Mouse (Mus musculus): ENCODE results near the gene Mttp. TPM values are rescaled to one million over a fixed set of nuclear protein-coding genes. Genes with fewer than 3 reads are reported as not detected.

Mttp gene
- total RNA-seq, 2 experiments from 2014 or later: 6.8 to 7.1 TPM

DNA sequence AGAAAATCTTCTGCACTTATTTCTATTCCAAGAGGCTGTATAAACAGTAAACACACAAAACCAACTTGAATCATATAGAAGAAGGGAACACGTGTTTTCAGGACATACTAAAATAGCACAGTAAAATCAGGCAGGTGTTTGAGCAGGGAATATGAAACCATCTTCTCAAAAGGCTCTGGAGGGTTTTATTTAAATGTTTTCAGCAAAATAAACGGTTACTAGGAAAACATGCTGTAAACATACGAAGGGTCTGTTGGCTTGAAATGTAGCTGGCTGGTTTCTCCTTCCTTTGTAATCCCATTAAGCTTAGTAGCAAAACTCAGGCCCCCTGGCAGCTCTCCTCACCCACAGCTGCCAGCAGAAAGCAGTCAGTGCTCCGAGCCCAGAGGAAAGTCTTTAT is 86.5 kb downstream of the Mttp start:
- no peak for DNase-seq (ENCODE audit: low spot score in 2 of 2)

DNA sequence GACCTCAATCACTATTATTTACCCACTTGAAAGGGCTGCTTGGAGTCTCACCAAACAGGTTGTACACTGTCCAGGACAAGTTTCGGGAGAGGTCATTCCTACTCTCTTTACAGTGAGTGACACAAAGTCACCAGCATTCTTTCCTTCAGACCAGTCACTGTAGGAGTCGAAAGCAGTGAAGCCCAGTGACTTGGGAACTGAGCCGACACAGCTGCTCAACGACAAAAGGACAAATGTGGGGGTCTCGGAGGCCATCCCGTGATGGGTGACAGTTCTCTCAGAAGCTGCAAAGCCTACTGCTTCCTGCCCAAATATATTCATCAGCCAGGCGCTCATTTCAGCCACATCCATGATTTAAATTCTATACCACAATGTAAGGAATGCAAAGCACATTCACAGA is 87.8 kb downstream of the Mttp start:
- no peak for DNase-seq (ENCODE audit: low spot score in 2 of 2)

DNA sequence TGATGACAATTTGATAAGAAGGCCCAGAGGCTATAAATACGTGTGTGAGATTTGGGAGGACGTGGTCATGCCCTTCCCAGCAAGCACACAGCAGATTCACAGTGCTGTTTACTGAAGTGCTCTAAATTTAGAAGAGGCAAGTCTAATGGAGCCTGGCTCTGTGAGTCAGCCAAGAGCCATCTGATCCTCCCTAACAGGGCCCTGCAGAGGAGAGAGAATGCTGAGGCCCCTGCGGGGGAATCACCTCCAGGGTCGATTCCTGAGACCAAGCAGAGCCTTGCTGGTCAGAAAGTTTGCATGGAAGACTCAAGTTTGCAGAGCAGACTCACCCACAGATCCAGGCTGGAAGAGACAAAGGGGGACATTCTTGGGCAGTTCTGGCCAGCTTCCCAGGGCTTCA is 90.8 kb downstream of the Mttp start:
- no peak for DNase-seq (ENCODE audit: low spot score in 2 of 2)

GRCm38 (mm10) chr3:138051431-138051830 is 93.3 kb downstream of the Mttp start:
- DNase-seq (ENCODE audit: low spot score in 2 of 2): no peak

GRCm38 (mm10) chr3:138050772-138051171 is 94.0 kb downstream of the Mttp start:
- no peak for DNase-seq (ENCODE audit: low spot score in 2 of 2)

GRCm38 (mm10) chr3:138049555-138049954 is 95.2 kb downstream of the Mttp start:
- no peak for DNase-seq (ENCODE audit: low spot score in 2 of 2)

DNA sequence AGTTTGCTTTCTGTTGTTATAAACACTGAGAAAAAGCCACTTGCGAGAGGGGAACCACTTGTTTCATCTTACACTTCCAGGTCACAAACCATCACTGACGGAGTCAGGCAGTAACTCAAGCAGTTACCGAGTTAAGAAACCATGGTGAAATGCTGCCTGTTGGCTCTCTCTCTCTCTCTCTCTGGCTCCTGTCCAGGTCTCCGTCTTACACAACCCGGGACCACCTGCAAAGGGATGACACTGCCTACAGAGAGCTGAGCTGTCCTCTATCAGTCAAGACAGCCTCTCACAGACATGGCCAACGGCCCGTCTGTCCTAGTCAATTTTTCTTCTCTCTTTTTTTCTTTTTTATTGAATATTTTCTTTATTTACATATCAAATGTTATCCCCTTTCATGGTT is 101.5 kb downstream of the Mttp start:
- no peak for DNase-seq (ENCODE audit: low spot score in 2 of 2)

DNA sequence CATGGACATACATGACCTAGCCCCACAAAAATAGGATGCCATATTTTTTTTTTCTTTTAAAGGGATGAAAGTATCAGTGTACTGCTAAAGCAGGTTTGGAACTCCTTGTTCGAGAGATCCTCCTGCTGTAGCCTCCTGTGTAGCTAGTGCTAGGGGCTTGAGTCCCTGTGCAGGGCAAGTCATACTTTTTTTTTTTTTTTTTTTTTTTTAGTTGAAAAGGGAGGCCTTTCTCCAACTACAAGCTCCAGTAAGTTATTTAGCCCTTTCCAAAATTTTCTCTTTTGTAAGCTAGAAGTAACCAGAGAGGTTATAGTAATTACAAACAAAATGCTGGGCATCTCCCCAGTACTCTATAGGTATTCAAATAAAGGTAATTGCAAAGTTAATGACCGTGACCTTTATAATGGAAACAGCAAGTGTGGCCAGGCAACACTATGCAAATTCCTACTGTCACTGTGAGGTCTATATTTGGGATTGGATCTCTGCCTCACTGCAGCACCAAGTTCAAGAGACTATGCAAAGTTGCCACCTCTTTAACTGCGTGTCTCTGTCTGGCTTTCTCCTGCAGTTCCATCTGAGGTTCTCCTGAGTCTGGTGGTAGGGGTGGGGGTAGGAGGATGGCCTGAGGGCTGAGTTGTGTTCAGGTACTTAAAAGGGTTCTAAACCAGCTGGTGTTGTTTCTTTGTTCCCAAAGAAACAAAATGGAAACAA is 103.0 kb downstream of the Mttp start:
- no peak for DNase-seq (ENCODE audit: low spot score in 2 of 2)

- DNase-seq (ENCODE audit: low spot score in 2 of 2): no peak
Observed at GRCm38 (mm10) chr3:138040938-138041337, 103.8 kb downstream of the Mttp start.

Other genes starting within 250 kb of the Mttp start
- 10 to 100 TPM; 63.4 to 66.4 TPM for gene Lamtor3, start 226.5 kb downstream of the Mttp start, total RNA-seq (2021)
- gene Dapp1, start 163.4 kb downstream of the Mttp start, total RNA-seq (2021): 1 to 10 TPM; 5.0 to 5.1 TPM
- 1 to 10 TPM; 1.3 to 1.8 TPM for gene 1110002E22Rik, start 79.9 kb downstream of the Mttp start, total RNA-seq (2021)
- gene Gm5105, start 77.6 kb downstream of the Mttp start, total RNA-seq (2021): not detected
- 1 to 10 TPM; 4.6 to 5.1 TPM for gene Trmt10a, start 1.5 kb downstream of the Mttp start, total RNA-seq (2021)
- not detected for gene 4930579F01Rik, start 48.9 kb upstream of the Mttp start, total RNA-seq (2021)
- under 1 TPM in 1 of 2 experiments, not detected in 1; 0.10 TPM for gene Adh7, start 72.8 kb upstream of the Mttp start, total RNA-seq (2021)
- under 1 TPM; 0.53 to 0.74 TPM for gene Adh1, start 116.0 kb upstream of the Mttp start, total RNA-seq (2021)
- not detected for gene Adh6a, start 168.3 kb upstream of the Mttp start, total RNA-seq (2021)
- under 1 TPM in 1 of 2 experiments, not detected in 1; 0.17 TPM for gene Adh6b, start 196.8 kb upstream of the Mttp start, total RNA-seq (2021)